Mouse (Mus musculus): ENCODE results near the gene Ubl7.

Gene Ubl7

GRCm38 (mm10) chr9:57967237-57967960 lies 56.6 kb downstream of the Ubl7 start:
- WGBS, result 32% methylated on average over 14 of the region's 14 CpGs

GRCm38 (mm10) chr9:57968166-57968771 lies 57.5 kb downstream of the Ubl7 start:
- WGBS, result 80% methylated on average over 9 of the region's 9 CpGs

DNA sequence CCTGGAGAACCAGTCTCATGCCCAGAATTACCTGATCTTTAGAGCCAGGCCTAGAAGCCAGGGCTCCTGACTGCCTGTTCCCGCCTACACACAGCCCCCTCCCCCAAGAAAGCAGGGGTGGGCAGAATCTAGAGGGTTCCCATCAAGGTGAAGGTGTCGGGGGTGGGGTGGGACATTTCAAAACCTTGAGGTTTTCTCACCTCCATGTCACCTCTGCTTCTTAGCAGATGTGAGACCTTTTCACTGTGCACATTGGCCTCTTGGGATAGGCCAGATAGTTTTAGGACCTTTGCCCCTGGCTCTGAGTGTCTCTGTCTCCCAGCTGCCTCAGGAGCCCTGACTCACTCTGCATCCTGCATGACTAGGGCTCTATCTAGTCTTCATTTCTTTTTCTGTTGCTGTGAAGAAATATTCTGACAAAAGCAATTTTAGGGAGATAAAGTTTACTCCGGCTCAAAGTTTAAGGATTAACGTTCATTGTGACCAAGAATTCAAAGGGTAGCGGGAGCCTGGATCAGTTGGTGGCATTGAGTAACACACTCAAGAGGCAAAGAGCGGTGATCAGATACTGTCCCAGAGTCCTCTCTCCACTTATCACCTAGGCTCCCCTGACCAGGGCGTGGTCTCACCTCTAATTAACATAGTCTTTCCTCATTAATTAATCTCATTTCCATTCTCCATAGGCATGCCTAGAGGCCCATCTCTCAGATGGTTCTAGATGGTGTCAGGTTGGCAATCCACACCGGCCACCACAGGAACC lies 58.2 kb downstream of the Ubl7 start:
- WGBS, result 92% methylated on average over 8 of the region's 8 CpGs

GRCm38 (mm10) chr9:57969736-57970495 lies 59.1 kb downstream of the Ubl7 start:
- WGBS, result 82% methylated on average over 11 of the region's 11 CpGs

DNA sequence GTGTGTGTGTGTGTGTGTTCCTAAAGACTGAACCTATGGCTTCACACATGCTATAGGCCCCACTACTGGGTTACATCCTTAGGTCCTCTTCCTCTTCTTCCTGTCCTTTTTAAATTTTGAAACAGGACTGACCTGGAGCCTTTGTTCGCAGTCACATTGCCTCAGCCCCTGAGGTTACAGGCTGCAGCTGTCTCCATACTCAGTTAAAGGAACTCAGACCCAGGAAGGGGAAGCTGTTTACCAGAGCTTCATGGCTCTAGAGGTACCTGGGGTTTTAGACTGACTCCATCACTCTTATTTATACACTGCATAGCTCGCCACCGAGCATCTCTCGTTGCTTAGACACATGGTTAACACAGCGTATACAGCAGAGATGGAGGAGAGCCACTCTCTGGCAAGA lies 60.6 kb downstream of the Ubl7 start:
- WGBS, result 79% methylated on average over 5 of the region's 5 CpGs

GRCm38 (mm10) chr9:57972141-57972591 lies 61.4 kb downstream of the Ubl7 start:
- WGBS, result 71% methylated on average over 9 of the region's 9 CpGs

DNA sequence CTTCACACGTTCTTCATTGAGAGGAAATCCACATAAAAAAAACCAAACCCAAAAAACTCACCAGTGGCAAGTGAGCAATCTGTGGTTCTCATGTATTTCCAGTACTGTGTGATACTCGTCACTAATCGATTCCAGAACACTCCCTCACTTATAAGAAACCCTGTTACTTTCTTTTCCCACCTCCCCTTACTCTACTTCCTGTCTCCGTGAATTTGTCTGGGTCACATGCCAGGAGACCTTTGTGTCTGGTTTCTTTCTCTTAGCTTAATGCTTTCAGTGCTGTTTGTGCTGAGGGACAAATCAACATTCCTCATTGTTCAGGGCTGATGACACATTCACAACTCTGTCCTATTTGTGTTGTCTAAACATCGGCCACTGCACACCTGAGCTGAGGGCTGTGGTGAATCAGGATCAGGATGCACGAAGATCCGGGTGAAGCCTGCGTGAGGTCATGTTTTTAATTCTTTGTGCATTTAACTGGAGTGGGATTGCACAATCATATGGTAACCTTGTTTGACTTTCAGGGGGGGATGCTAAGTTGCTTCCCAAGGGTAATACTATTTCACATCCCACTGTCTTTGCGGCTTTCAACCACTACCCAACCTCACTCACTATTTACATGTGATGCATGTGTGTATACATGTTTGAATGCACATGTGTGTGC lies 62.1 kb downstream of the Ubl7 start:
- WGBS, result 67% methylated on average over 9 of the region's 9 CpGs

DNA sequence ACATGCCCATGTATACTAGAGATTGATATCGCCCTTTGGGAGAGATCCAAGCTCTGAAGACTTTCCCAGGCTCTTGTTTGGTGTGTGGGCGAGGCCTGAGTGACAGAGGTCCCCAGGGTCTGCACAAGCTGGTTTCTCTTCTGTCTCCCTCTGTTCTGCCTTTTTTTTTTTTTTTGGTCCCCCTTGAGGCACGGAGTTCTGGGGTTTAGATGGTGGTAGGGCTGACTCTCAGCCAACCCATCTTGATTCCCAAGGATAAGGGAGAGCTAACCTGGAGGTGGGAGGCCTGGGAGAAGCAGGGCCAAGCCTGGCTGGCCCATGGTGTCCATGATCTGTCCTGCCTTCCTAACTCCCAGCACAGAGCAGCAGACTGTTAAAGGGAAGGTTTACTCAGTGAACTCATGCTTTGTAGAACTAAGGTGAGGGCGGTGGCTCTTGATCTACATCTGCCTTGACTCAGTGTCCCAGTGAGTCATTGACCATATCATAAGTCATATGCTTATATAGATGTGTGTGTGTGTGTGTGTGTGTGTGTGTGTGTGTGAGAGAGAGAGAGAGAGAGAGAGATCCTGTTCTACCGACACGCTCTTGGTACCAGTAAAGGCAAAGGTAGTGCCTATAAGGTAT lies 62.8 kb downstream of the Ubl7 start:
- WGBS, result 85% methylated on average over 6 of the region's 6 CpGs

- 88% methylated on average over 5 of the region's 5 CpGs for WGBS
Measured at GRCm38 (mm10) chr9:57974221-57974620, 63.4 kb downstream of the Ubl7 start.

DNA sequence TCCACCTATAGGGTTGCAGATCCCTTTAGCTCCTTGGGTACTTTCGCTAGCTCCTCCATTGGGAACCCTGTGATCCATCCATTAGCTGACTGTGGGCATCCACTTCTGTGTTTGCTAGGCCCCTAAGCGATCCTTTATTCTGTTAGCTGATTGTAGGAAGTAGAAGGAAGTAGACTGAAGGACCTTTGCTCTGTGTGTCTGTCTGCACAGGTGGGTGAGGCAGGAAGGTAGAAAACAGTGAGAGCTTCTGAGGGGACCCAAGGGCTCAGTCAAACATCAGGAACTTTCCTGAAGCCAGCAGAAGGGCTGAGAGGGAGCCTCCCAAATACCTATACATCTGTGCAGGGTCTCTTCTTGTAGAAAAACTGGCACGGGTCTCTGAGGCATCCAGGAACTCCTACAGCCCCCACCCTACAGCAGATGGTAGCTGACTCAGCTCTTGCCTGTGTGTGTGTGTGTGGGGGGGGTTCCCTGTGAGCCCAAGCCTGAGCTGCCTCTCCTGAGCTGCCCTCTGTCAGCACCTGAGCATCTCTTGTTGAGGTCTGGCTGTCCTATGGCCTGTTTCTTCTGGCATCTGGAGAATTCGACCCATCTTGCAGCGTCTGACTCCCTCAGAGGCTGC lies 64.5 kb downstream of the Ubl7 start:
- 67% methylated on average over 5 of the region's 5 CpGs for WGBS

- WGBS, result 88% methylated on average over 6 of the region's 6 CpGs
Measured at GRCm38 (mm10) chr9:57978025-57978424, 67.2 kb downstream of the Ubl7 start.

GRCm38 (mm10) chr9:57978858-57979257 lies 68.1 kb downstream of the Ubl7 start:
- 83% methylated on average over 3 of the region's 3 CpGs for WGBS
